Mouse (Mus musculus): Measurements from ENCODE around the gene Hist1h4f. TPM values are rescaled to one million over a fixed set of nuclear protein-coding genes. Genes with fewer than 3 reads are reported as not detected.
"Not testable (repeated sequence)": the region's sequence is repeated elsewhere in the genome, so short reads cannot be mapped to it uniquely, and the experiment has no call there.

The Hist1h4f gene
- polyA plus RNA-seq, 1 experiment from 2014 or later = 1.3 TPM

- not testable (repeated sequence) for DNase-seq (ENCODE audit: low spot score)
These were observed 6.7 kb downstream of the Hist1h4f start for GRCm38 (mm10) chr13:23544787-23545120.

GRCm38 (mm10) chr13:23543965-23544786 is 7.3 kb downstream of the Hist1h4f start, which contains the start of gene Hist1h3f:
Gene Hist1h3f (plus strand): TSS chr13:23544052.
- Histone ChIP-seq H3K36me3 (replicated peaks; ENCODE audit: control insufficient read depth, insufficient read depth, low read depth, low read length) (no peaks in the 10 kb centered on the region), H3K9me3 (replicated peaks; ENCODE audit: control insufficient read depth, low read length) (no peaks in the 10 kb centered on the region), H3K4me2 (ENCODE audit: low read depth, low read length) (peak within 1 kb of the TSS; percentile 70), H3K4me1 (ENCODE audit: control insufficient read depth, insufficient read depth, low read length) (no peaks in the 10 kb centered on the region), H3K27ac (replicated peaks; ENCODE audit: low read depth, low read length) (peak within 1 kb of the TSS; percentile 83), H3K9ac (replicated peaks; ENCODE audit: low read length) (peak within 1 kb of the TSS; percentile 65), H3K27me3 (ENCODE audit: control insufficient read depth, insufficient read depth, low read length) (no peaks in the 10 kb centered on the region), H3K4me3 (ENCODE audit: low read depth, low read length) (peak within 1 kb of the TSS; percentile 45)
- ATAC-seq (replicated peaks; ENCODE audit: insufficient number of reproducible peaks, low FRiP score, low TSS enrichment, low read depth) = peak; percentile 86
- peak; percentile 97 for DNase-seq (ENCODE audit: low spot score)
- under 1% methylated on average over 21 of the region's 45 CpGs for WGBS

More at GRCm38 (mm10) chr13:23544787-23545120, 6.7 kb downstream of the Hist1h4f start:
- peak overlapping the region; percentile 46; the same call in 1 of the 2 replicates for H3K9ac ChIP-seq (replicated peaks; ENCODE audit: low read length)
- 0 out of 2 replicates have a peak overlapping the region, but pooled peaks have one; percentile 29 for H3K4me2 ChIP-seq (ENCODE audit: low read depth, low read length)
- not testable (repeated sequence) for H3K9me3 ChIP-seq (replicated peaks; ENCODE audit: control insufficient read depth, low read length); H3K4me1 ChIP-seq (ENCODE audit: control insufficient read depth, insufficient read depth, low read length); H3K27me3 ChIP-seq (ENCODE audit: control insufficient read depth, insufficient read depth, low read length); H3K36me3 ChIP-seq (replicated peaks; ENCODE audit: control insufficient read depth, insufficient read depth, low read depth, low read length)
- peak overlapping the region; percentile 38 for H3K4me3 ChIP-seq (ENCODE audit: low read depth, low read length)
- H3K27ac ChIP-seq (replicated peaks; ENCODE audit: low read depth, low read length) = peak overlapping the region; percentile 80; the same call in 1 of the 2 replicates
- peak; percentile 26 for ATAC-seq (replicated peaks; ENCODE audit: insufficient number of reproducible peaks, low FRiP score, low TSS enrichment, low read depth)
- under 1% methylated on average over 11 of the region's 14 CpGs for WGBS

GRCm38 (mm10) chr13:23542999-23543607 is 8.3 kb downstream of the Hist1h4f start, which contains the start of gene Hist1h2bh:
Gene Hist1h2bh (minus strand): TSS chr13:23543392.
- DNase-seq (ENCODE audit: low spot score) (peak; percentile 94), ATAC-seq (replicated peaks; ENCODE audit: insufficient number of reproducible peaks, low FRiP score, low TSS enrichment, low read depth) (peak; percentile 95)
- peak within 1 kb of the TSS; percentile 65 for H3K9ac ChIP-seq (replicated peaks; ENCODE audit: low read length)
- H3K27ac ChIP-seq (replicated peaks; ENCODE audit: low read depth, low read length) = peak within 1 kb of the TSS; percentile 83
- not testable (repeated sequence) for H3K4me1 ChIP-seq (ENCODE audit: control insufficient read depth, insufficient read depth, low read length); H3K36me3 ChIP-seq (replicated peaks; ENCODE audit: control insufficient read depth, insufficient read depth, low read depth, low read length); H3K9me3 ChIP-seq (replicated peaks; ENCODE audit: control insufficient read depth, low read length); H3K27me3 ChIP-seq (ENCODE audit: control insufficient read depth, insufficient read depth, low read length)
- WGBS = 1% methylated on average over 30 of the region's 42 CpGs
- H3K4me2 ChIP-seq (ENCODE audit: low read depth, low read length) = peak within 1 kb of the TSS; percentile 70
- peak within 1 kb of the TSS; percentile 45 for H3K4me3 ChIP-seq (ENCODE audit: low read depth, low read length)

- not testable (repeated sequence) for ATAC-seq (replicated peaks; ENCODE audit: insufficient number of reproducible peaks, low FRiP score, low TSS enrichment, low read depth); H3K27me3 ChIP-seq (ENCODE audit: control insufficient read depth, insufficient read depth, low read length); H3K9me3 ChIP-seq (replicated peaks; ENCODE audit: control insufficient read depth, low read length); H3K36me3 ChIP-seq (replicated peaks; ENCODE audit: control insufficient read depth, insufficient read depth, low read depth, low read length); H3K4me1 ChIP-seq (ENCODE audit: control insufficient read depth, insufficient read depth, low read length)
- Histone ChIP-seq H3K4me3 (ENCODE audit: low read depth, low read length) (peak overlapping the region; percentile 45), H3K9ac (replicated peaks; ENCODE audit: low read length) (peak overlapping the region; percentile 65), H3K27ac (replicated peaks; ENCODE audit: low read depth, low read length) (peak overlapping the region; percentile 83), H3K4me2 (ENCODE audit: low read depth, low read length) (peak overlapping the region; percentile 59)
- DNase-seq (ENCODE audit: low spot score) = peak; percentile 42
- WGBS = 7% methylated on average over 3 of the region's 3 CpGs
These were observed 9.0 kb downstream of the Hist1h4f start for GRCm38 (mm10) chr13:23542225-23542980.

- 84% methylated on average over 3 of the region's 3 CpGs for WGBS
- H3K4me2 ChIP-seq (ENCODE audit: low read depth, low read length) = no peak overlapping the region
These were observed 10.0 kb downstream of the Hist1h4f start for GRCm38 (mm10) chr13:23541497-23541896.

GRCm38 (mm10) chr13:23539821-23540220 is 11.6 kb downstream of the Hist1h4f start:
- WGBS = 75% methylated on average over 1 of the region's 1 CpGs
- H3K9ac ChIP-seq (replicated peaks; ENCODE audit: low read length); H3K4me2 ChIP-seq (ENCODE audit: low read depth, low read length); H3K27me3 ChIP-seq (ENCODE audit: control insufficient read depth, insufficient read depth, low read length); H3K4me3 ChIP-seq (ENCODE audit: low read depth, low read length); H3K27ac ChIP-seq (replicated peaks; ENCODE audit: low read depth, low read length); DNase-seq (ENCODE audit: low spot score); H3K36me3 ChIP-seq (replicated peaks; ENCODE audit: control insufficient read depth, insufficient read depth, low read depth, low read length); ATAC-seq (replicated peaks; ENCODE audit: insufficient number of reproducible peaks, low FRiP score, low TSS enrichment, low read depth); H3K4me1 ChIP-seq (ENCODE audit: control insufficient read depth, insufficient read depth, low read length); H3K9me3 ChIP-seq (replicated peaks; ENCODE audit: control insufficient read depth, low read length): not testable (repeated sequence)

More at GRCm38 (mm10) chr13:23541497-23541896, 10.0 kb downstream of the Hist1h4f start:
- DNase-seq (ENCODE audit: low spot score) (no peak), ATAC-seq (replicated peaks; ENCODE audit: insufficient number of reproducible peaks, low FRiP score, low TSS enrichment, low read depth) (no peak)
- H3K9me3 ChIP-seq (replicated peaks; ENCODE audit: control insufficient read depth, low read length) = no peaks in the 10 kb centered on the region
- no peaks in the 10 kb centered on the region for H3K27me3 ChIP-seq (ENCODE audit: control insufficient read depth, insufficient read depth, low read length)
- H3K4me3 ChIP-seq (ENCODE audit: low read depth, low read length) = no peak overlapping the region
- no peak overlapping the region for H3K9ac ChIP-seq (replicated peaks; ENCODE audit: low read length)
- no peak overlapping the region for H3K27ac ChIP-seq (replicated peaks; ENCODE audit: low read depth, low read length)
- H3K4me1 ChIP-seq (ENCODE audit: control insufficient read depth, insufficient read depth, low read length) = no peaks in the 10 kb centered on the region
- no peaks in the 10 kb centered on the region for H3K36me3 ChIP-seq (replicated peaks; ENCODE audit: control insufficient read depth, insufficient read depth, low read depth, low read length)

- H3K36me3 ChIP-seq (replicated peaks; ENCODE audit: control insufficient read depth, insufficient read depth, low read depth, low read length) = no peaks in the 10 kb centered on the region
- DNase-seq (ENCODE audit: low spot score) (no peak), ATAC-seq (replicated peaks; ENCODE audit: insufficient number of reproducible peaks, low FRiP score, low TSS enrichment, low read depth) (no peak)
- no peak overlapping the region for H3K9ac ChIP-seq (replicated peaks; ENCODE audit: low read length)
- H3K4me2 ChIP-seq (ENCODE audit: low read depth, low read length) = no peak overlapping the region
- no peaks in the 10 kb centered on the region for H3K9me3 ChIP-seq (replicated peaks; ENCODE audit: control insufficient read depth, low read length)
- H3K27me3 ChIP-seq (ENCODE audit: control insufficient read depth, insufficient read depth, low read length) = no peaks in the 10 kb centered on the region
- H3K4me1 ChIP-seq (ENCODE audit: control insufficient read depth, insufficient read depth, low read length) = no peaks in the 10 kb centered on the region
- no peak overlapping the region for H3K27ac ChIP-seq (replicated peaks; ENCODE audit: low read depth, low read length)
- 73% methylated on average over 5 of the region's 5 CpGs for WGBS
- H3K4me3 ChIP-seq (ENCODE audit: low read depth, low read length) = no peak overlapping the region
These were observed 13.2 kb downstream of the Hist1h4f start for GRCm38 (mm10) chr13:23538249-23538648.
